Mouse (Mus musculus): Measurements from ENCODE around the gene Celf5. TPM values are rescaled to one million over a fixed set of nuclear protein-coding genes. Genes with fewer than 3 reads are reported as not detected.
"Not testable (repeated sequence)": the region's sequence is repeated elsewhere in the genome, so short reads cannot be mapped to it uniquely, and the experiment has no call there.

Gene Celf5
- polyA plus RNA-seq, 1 experiment from 2014 or later = 9.7 TPM

DNA sequence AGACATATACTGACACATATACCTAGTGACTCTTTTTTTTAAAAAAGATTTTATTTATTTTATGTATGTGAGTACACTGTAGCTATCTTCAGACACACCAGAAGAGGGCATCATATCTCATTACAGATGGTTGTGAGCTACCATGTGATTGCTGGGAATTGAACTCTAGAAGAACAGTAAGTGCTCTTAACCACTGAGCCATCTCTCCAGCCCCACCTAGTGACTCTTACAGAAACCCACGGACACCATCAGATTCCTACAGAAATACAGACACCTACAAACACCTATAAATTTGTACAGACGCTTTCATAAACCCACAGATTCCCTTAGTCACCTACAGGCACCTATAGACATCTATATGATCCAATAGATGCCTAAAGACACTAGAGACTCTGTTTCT is 37.0 kb downstream of the Celf5 start:
- ATAC-seq (replicated peaks; ENCODE audit: low FRiP score); DNase-seq (ENCODE audit: low spot score); H3K4me3 ChIP-seq (ENCODE audit: low read depth, low read length); H3K27ac ChIP-seq (ENCODE audit: low read depth, low read length); H3K4me1 ChIP-seq (replicated peaks; ENCODE audit: control insufficient read depth, insufficient read depth, low read length); H3K36me3 ChIP-seq (ENCODE audit: control insufficient read depth, insufficient read depth, low read length); H3K9me3 ChIP-seq (ENCODE audit: control insufficient read depth, low read length); H3K9ac ChIP-seq (ENCODE audit: low read length); H3K27me3 ChIP-seq (ENCODE audit: control insufficient read depth, insufficient read depth, low read length); H3K4me2 ChIP-seq (ENCODE audit: low read depth, low read length, severe bottlenecking): not testable (repeated sequence)
- WGBS = 36% methylated on average over 2 of the region's 2 CpGs

DNA sequence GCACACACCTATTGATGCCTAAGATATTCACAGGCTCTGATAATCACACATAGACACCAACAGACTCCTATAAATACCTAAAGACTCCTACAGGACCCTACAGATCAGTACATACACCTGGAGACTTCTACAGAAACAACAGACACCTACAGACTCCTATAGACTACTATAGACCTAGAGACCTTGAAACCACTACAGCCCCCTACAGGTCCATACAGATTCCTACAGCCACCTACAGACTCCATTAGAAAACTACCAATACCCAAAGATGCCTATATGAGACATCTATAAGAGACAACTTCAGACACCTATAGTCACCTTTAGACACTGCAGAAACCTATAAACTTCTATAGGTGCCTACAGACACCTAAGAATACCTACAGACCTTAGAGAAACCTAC is 41.5 kb downstream of the Celf5 start:
- Histone ChIP-seq H3K9ac (ENCODE audit: low read length) (no peak overlapping the region), H3K9me3 (ENCODE audit: control insufficient read depth, low read length) (no peaks in the 10 kb centered on the region), H3K27me3 (ENCODE audit: control insufficient read depth, insufficient read depth, low read length) (no peaks in the 10 kb centered on the region), H3K36me3 (ENCODE audit: control insufficient read depth, insufficient read depth, low read length) (no peaks in the 10 kb centered on the region), H3K4me1 (replicated peaks; ENCODE audit: control insufficient read depth, insufficient read depth, low read length) (no peaks in the 10 kb centered on the region), H3K4me3 (ENCODE audit: low read depth, low read length) (no peak overlapping the region), H3K4me2 (ENCODE audit: low read depth, low read length, severe bottlenecking) (no peak overlapping the region), H3K27ac (ENCODE audit: low read depth, low read length) (no peak overlapping the region)
- ATAC-seq (replicated peaks; ENCODE audit: low FRiP score) (no peak), DNase-seq (ENCODE audit: low spot score) (no peak)

DNA sequence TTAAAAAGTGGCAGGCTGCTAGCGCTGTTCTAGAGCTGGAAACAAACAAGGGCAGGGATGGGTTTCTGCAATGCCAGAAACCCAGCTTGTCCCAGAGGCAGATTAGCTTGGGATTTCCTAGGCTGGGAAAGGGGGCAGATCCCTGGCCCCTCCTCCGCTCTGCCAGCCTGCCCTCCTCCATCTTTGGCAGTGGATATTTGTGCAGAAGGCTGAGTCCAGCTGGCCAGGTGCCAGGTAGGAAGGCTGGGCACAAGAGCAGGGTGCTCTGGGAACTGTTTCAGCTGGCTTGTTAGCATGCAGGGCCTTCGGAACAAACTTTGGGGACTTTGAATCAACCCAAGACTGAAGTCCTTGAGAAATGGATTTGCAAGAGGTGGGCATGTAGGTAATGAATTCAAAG is 47.1 kb downstream of the Celf5 start:
- Histone ChIP-seq H3K27ac (ENCODE audit: low read depth, low read length) (no peak overlapping the region), H3K4me2 (ENCODE audit: low read depth, low read length, severe bottlenecking) (no peak overlapping the region), H3K36me3 (ENCODE audit: control insufficient read depth, insufficient read depth, low read length) (no peaks in the 10 kb centered on the region), H3K4me3 (ENCODE audit: low read depth, low read length) (no peak overlapping the region), H3K9ac (ENCODE audit: low read length) (no peak overlapping the region), H3K27me3 (ENCODE audit: control insufficient read depth, insufficient read depth, low read length) (peaks cover 4% of the 10 kb centered on the region; the same call in 1 of the 2 replicates), H3K4me1 (replicated peaks; ENCODE audit: control insufficient read depth, insufficient read depth, low read length) (peaks cover 4% of the 10 kb centered on the region), H3K9me3 (ENCODE audit: control insufficient read depth, low read length) (no peaks in the 10 kb centered on the region)
- DNase-seq (ENCODE audit: low spot score) (no peak), ATAC-seq (replicated peaks; ENCODE audit: low FRiP score) (no peak)
- 80% methylated on average over 3 of the region's 3 CpGs for WGBS

DNA sequence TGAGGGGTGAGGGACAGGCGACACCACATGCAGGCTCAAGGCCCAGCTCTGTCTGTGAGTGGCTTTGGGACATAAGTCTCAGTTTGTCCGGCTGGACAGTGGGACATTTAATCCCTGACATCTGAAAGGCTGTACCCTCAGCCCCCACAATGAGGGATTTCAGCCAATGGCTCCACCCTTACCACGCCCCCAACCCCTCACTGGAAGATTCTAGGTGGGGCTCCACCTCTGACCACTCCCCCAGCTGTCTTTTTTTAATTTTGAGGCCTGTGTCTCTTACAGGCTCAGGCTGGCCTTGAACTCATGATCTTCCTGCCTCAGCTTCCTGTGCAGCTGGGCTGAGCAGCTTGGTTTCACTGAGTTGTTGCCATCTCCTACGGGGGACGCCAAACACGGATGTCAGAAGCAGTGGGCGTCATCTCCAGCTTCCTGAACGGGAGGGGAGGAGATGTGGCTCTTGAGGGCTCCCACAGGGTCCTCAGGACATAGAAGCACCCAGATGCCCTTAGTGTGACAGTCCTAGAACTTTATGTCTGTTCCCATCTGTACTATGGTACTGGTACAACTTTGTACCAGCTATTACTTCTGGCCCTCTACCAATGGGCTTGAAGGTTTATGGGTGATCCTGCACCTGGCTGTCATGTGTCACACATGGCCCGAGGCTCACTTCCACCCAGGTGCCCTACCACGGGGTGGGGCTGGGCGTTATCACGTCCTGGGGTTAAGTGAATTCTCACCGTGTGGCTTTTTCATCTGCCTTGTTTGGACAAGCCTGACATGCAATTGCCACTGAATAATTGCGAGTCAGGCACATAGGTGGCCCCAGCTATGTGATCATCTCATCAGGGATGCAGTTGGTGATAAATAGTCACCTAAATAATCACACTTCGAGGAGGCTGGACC is 47.9 kb downstream of the Celf5 start:
- no peak overlapping the region for H3K4me2 ChIP-seq (ENCODE audit: low read depth, low read length, severe bottlenecking)
- 69% methylated on average over 15 of the region's 15 CpGs for WGBS
- no peak overlapping the region for H3K4me3 ChIP-seq (ENCODE audit: low read depth, low read length)
- no peaks in the 10 kb centered on the region for H3K36me3 ChIP-seq (ENCODE audit: control insufficient read depth, insufficient read depth, low read length)
- no peak overlapping the region for H3K9ac ChIP-seq (ENCODE audit: low read length)
- H3K9me3 ChIP-seq (ENCODE audit: control insufficient read depth, low read length) = no peaks in the 10 kb centered on the region
- no peak for ATAC-seq (replicated peaks; ENCODE audit: low FRiP score)
- peak; percentile 49 for DNase-seq (ENCODE audit: low spot score)
- H3K4me1 ChIP-seq (replicated peaks; ENCODE audit: control insufficient read depth, insufficient read depth, low read length) = peaks cover 7% of the 10 kb centered on the region
- H3K27me3 ChIP-seq (ENCODE audit: control insufficient read depth, insufficient read depth, low read length) = peaks cover 4% of the 10 kb centered on the region; the same call in 1 of the 2 replicates
- no peak overlapping the region for H3K27ac ChIP-seq (ENCODE audit: low read depth, low read length)

DNA sequence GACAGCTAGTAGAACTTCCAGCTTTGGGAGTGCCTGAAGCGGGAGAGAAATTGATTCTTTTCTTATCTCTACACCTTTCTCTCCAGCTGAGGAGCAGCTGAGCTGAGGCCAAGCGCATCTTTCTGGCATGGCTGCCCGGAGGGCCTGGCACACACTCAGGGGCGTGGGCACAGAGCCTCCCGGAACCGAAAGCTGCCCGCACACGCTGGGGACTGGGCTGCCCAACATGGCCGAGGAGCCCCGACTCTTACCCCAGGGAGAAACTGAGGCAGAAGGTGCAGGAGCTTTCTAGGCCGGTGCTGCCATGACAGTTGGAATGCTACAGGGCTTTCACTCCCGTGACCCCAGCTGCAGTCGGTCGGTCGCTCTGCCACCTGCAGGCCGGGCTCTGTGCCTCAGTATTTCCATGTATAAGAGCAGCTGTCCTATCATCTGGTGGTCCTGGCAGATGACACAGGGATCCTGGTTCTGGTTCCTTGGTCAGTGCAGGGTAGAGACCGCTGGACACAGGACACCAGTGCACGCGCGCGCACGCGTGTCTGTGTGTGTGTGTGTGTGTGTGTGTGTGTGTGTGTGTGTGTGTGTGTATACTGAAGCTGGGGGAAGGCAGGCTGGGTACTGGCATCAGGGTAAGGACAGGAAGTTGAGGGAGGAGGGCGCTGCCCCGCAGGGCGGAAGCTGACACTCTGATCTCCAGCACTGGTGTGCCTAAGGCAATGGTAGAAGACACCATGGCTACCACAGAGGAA is 48.8 kb downstream of the Celf5 start:
- WGBS = 78% methylated on average over 26 of the region's 26 CpGs
- Histone ChIP-seq H3K27ac (ENCODE audit: low read depth, low read length) (no peak overlapping the region), H3K4me3 (ENCODE audit: low read depth, low read length) (no peak overlapping the region), H3K9me3 (ENCODE audit: control insufficient read depth, low read length) (no peaks in the 10 kb centered on the region), H3K36me3 (ENCODE audit: control insufficient read depth, insufficient read depth, low read length) (no peaks in the 10 kb centered on the region), H3K27me3 (ENCODE audit: control insufficient read depth, insufficient read depth, low read length) (peaks cover 4% of the 10 kb centered on the region; the same call in 1 of the 2 replicates), H3K9ac (ENCODE audit: low read length) (no peak overlapping the region), H3K4me2 (ENCODE audit: low read depth, low read length, severe bottlenecking) (peak overlapping the region; percentile 45; the same call in 1 of the 2 replicates), H3K4me1 (replicated peaks; ENCODE audit: control insufficient read depth, insufficient read depth, low read length) (peaks cover 8% of the 10 kb centered on the region)
- ATAC-seq (replicated peaks; ENCODE audit: low FRiP score) = no peak
- DNase-seq (ENCODE audit: low spot score) = peak; percentile 61

DNA sequence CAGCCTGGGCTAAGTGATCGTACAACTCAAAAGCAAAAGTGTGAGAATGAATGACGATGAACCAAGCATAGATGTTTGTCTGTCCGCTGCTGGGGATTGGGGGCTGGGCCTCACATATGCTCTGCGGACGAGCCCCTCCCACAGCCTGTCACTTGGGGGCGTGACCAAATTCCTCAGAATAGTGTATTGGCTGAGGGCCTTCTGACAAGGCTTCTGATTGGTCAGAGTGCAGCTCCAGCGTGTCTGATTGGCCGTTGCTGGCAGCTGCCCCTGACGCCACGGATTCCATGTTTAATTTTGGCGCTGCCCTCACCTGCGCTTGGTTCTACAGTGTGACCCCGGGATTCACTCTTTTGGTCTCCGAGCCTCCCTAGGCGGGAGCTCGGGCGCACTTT is 49.6 kb downstream of the Celf5 start:
- DNase-seq (ENCODE audit: low spot score) (peak; percentile 90), ATAC-seq (replicated peaks; ENCODE audit: low FRiP score) (peak; percentile 88)
- Histone ChIP-seq H3K4me2 (ENCODE audit: low read depth, low read length, severe bottlenecking) (peak overlapping the region; percentile 45), H3K9ac (ENCODE audit: low read length) (no peak overlapping the region), H3K9me3 (ENCODE audit: control insufficient read depth, low read length) (no peaks in the 10 kb centered on the region), H3K4me3 (ENCODE audit: low read depth, low read length) (peak overlapping the region; percentile 10; the same call in 1 of the 2 replicates), H3K27ac (ENCODE audit: low read depth, low read length) (no peak overlapping the region), H3K4me1 (replicated peaks; ENCODE audit: control insufficient read depth, insufficient read depth, low read length) (peaks cover 8% of the 10 kb centered on the region), H3K36me3 (ENCODE audit: control insufficient read depth, insufficient read depth, low read length) (no peaks in the 10 kb centered on the region), H3K27me3 (ENCODE audit: control insufficient read depth, insufficient read depth, low read length) (peaks cover 11% of the 10 kb centered on the region)
- 4% methylated on average over 17 of the region's 17 CpGs for WGBS

DNA sequence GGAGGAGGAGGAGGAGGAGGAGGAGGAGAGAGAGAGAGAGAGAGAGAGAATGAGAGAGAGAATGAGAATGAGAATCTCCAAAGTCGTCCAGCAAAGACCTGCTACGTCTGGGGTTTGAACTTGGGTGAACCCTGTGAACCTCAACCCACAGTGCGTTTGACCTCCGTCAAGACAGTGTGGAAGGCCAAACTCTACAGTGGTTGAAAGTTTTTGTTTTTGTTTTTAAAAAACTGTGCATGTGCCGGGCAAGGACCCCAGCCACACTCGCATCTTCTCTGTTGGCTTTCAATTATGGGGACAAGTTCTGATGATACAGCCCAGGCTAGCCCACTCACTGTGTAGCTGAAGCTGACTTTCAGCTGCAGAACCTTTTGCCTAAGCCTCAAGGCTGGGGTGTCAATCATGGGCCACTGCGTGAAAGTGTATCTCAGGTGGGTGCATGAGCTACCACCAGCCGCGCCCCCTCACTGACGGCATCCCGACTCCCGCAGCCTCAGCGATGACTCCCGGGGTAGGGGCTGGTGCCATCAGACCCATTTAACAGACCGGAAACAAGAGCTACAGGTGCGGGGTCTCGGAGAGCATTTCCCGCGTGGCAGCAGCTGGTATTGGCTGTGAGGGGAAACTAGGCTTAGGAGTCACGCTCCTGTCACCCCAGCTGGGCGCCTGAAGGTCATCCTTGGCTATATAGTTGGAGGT is 50.2 kb downstream of the Celf5 start:
- H3K27ac ChIP-seq (ENCODE audit: low read depth, low read length) = no peak overlapping the region
- peaks cover 9% of the 10 kb centered on the region for H3K4me1 ChIP-seq (replicated peaks; ENCODE audit: control insufficient read depth, insufficient read depth, low read length)
- H3K36me3 ChIP-seq (ENCODE audit: control insufficient read depth, insufficient read depth, low read length) = no peaks in the 10 kb centered on the region
- no peak overlapping the region for H3K9ac ChIP-seq (ENCODE audit: low read length)
- no peak for ATAC-seq (replicated peaks; ENCODE audit: low FRiP score)
- H3K27me3 ChIP-seq (ENCODE audit: control insufficient read depth, insufficient read depth, low read length) = peaks cover 16% of the 10 kb centered on the region
- DNase-seq (ENCODE audit: low spot score) = peak; percentile 51
- peak overlapping the region; percentile 6; the same call in 1 of the 2 replicates for H3K4me3 ChIP-seq (ENCODE audit: low read depth, low read length)
- no peaks in the 10 kb centered on the region for H3K9me3 ChIP-seq (ENCODE audit: control insufficient read depth, low read length)
- peak overlapping the region; percentile 15; the same call in 1 of the 2 replicates for H3K4me2 ChIP-seq (ENCODE audit: low read depth, low read length, severe bottlenecking)
- 64% methylated on average over 21 of the region's 21 CpGs for WGBS

DNA sequence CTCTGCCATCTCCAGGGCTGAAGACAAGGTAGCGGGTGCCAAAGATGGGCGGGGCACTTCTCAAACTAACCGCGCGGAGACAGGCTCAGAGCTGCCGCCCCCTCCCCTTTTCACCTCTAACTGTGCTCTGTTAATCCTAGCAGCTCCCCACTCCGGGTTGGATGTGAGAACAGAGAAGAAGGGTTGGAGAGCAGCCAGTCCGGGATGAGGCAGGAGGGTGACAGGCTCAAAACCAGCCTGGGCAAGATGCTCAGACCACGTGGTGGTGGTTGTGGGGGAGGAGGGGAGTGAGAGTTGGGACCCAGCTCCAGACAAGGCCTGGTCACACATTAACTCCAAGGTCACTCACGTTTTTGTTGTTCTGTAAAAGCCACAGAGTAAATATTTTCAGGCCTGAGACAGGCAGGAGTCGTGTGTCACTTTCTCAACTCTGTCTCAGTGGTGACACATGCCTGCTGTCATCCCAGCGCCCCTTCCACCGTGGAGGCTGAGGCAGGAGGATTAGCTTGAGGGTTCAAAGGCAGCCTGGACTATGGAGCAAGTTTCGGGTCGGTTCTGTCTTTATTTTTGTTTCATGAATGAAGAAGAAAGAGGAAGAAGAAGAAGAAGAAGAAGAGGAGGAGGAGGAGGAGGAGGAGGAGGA is 50.9 kb downstream of the Celf5 start:
- no peak overlapping the region for H3K27ac ChIP-seq (ENCODE audit: low read depth, low read length)
- H3K4me1 ChIP-seq (replicated peaks; ENCODE audit: control insufficient read depth, insufficient read depth, low read length) = peaks cover 12% of the 10 kb centered on the region
- no peaks in the 10 kb centered on the region for H3K36me3 ChIP-seq (ENCODE audit: control insufficient read depth, insufficient read depth, low read length)
- no peaks in the 10 kb centered on the region for H3K9me3 ChIP-seq (ENCODE audit: control insufficient read depth, low read length)
- H3K4me2 ChIP-seq (ENCODE audit: low read depth, low read length, severe bottlenecking) = peak overlapping the region; percentile 92
- no peak overlapping the region for H3K9ac ChIP-seq (ENCODE audit: low read length)
- 18% methylated on average over 15 of the region's 15 CpGs for WGBS
- DNase-seq (ENCODE audit: low spot score) (peak; percentile 69), ATAC-seq (replicated peaks; ENCODE audit: low FRiP score) (no peak)
- H3K4me3 ChIP-seq (ENCODE audit: low read depth, low read length) = peak overlapping the region; percentile 87
- H3K27me3 ChIP-seq (ENCODE audit: control insufficient read depth, insufficient read depth, low read length) = peaks cover 23% of the 10 kb centered on the region
